Mouse (Mus musculus) bone marrow, adult 2 months (tissue): ENCODE data around the gene Efna2.

ENCODE experiments used
- CTCF ChIP-seq: fragments of 200-500 bp; IDR thresholded peaks from 2 replicates; pipeline ENCODE4 v1.5.1; 2011; ENCODE audit warnings: low read length, control low read depth; ENCODE audit not compliant: control insufficient read depth, insufficient read depth
- POLR2A ChIP-seq: fragments of 200-500 bp; IDR thresholded peaks from 2 replicates; pipeline ENCODE4 v1.6.1; 2011; ENCODE audit warnings: low read depth, mild to moderate bottlenecking, control low read depth, low read length, borderline replicate concordance; ENCODE audit not compliant: control insufficient read depth

- TF ChIP-seq POLR2A (no peak), CTCF (no peak)
Measured at GRCm38 (mm10) chr10:80182547-80182946, 3.3 kb downstream of the Efna2 start.
